Mouse (Mus musculus) spleen, adult 2 months (tissue): Measurements from ENCODE around the gene Dnaaf2.

Experiments used
- CTCF ChIP-seq: fragments of 200-500 bp; IDR thresholded peaks from 2 replicates; pipeline ENCODE4 v1.5.1; 2011; ENCODE audit warnings: mild to moderate bottlenecking, inconsistent platforms; ENCODE audit not compliant: insufficient read depth, insufficient read length, insufficient replicate concordance; ENCODE audit errors: extremely low read depth
- POLR2A ChIP-seq: fragments of 200-500 bp; IDR thresholded peaks from 2 replicates; pipeline ENCODE4 v1.6.1; 2011; ENCODE audit warnings: low read depth, low read length, inconsistent platforms

- TF ChIP-seq CTCF (no peak), POLR2A (no peak)
Measured at GRCm38 (mm10) chr12:69216587-69216986, 18.4 kb upstream of the Dnaaf2 start.
